In the genomic region with DNA sequence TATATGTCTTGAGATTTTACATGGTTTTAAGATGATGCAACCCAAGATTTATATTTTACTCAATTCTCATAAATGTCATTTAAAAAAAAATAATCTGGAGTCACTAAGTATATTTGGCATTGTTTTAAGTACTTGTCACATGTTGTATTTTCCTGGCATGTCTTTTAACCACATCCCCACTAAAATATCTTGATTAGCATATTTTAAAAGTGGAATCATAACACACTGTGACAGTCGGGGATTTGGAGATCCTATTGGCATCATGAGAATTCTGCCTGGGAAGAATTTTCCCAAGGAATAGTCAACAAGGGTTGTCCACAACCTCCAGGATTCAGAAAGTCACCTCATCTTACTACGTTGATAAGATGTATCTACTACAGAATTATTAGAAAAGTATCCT, we compare ENCODE assay signal across 29 mouse cellular contexts.
DNase-seq lines count a peak whose midpoint lies in the region; ATAC-seq and TF ChIP-seq lines count a peak whose summit lies in the region.
"Had no signal": no experiment of that assay in that cellular context is flagged by ENCODE, and none has a peak within 500 bp of the region (broad histone marks: within the 10 kb centered on the region; RNA-seq: fewer than 3 reads in every experiment).

No protein-coding gene starts in this region.

- H3K4me2 ChIP-seq in embryonic facial prominence, embryonic 14.5 days (ENCODE audit: low read depth, low read length): no peak overlapping the region
- no peak overlapping the region for H3K4me2 ChIP-seq in myocyte (ENCODE audit: low read depth)
- H3K4me2 ChIP-seq: embryonic facial prominence, embryonic 12.5 days; embryonic facial prominence, embryonic 15.5 days; forebrain, embryonic 13.5 days; forebrain, embryonic 15.5 days had no signal

- 64% methylated on average over 2 of the region's 2 CpGs for WGBS in embryonic facial prominence, embryonic 14.5 days
- 92% methylated on average over 2 of the region's 2 CpGs for WGBS in embryonic facial prominence, embryonic 10.5 days

- H3K4me3 ChIP-seq in embryonic facial prominence, embryonic 14.5 days (ENCODE audit: low read depth, low read length): no peak overlapping the region
- no peak overlapping the region for H3K4me3 ChIP-seq in embryonic facial prominence, embryonic 10.5 days
- no peak overlapping the region for H3K4me3 ChIP-seq in embryonic fibroblast, embryonic 13.5 days (ENCODE audit: insufficient read depth, low read length)
- no peak overlapping the region for H3K4me3 ChIP-seq in myocyte
- H3K4me3 ChIP-seq: embryonic facial prominence, embryonic 12.5 days; embryonic facial prominence, embryonic 15.5 days; forebrain, embryonic 10.5 days; forebrain, embryonic 13.5 days; forebrain, embryonic 15.5 days had no signal

- no peaks in the 10 kb centered on the region for H3K36me3 ChIP-seq in embryonic facial prominence, embryonic 14.5 days (ENCODE audit: control insufficient read depth, insufficient read depth, low read length)
- no peaks in the 10 kb centered on the region for H3K36me3 ChIP-seq in embryonic facial prominence, embryonic 10.5 days (replicated peaks)
- H3K36me3 ChIP-seq in myocyte (ENCODE audit: control insufficient read depth, insufficient read depth): no peaks in the 10 kb centered on the region
- H3K36me3 ChIP-seq: embryonic facial prominence, embryonic 12.5 days; embryonic facial prominence, embryonic 15.5 days; forebrain, embryonic 10.5 days; forebrain, embryonic 15.5 days; G1E had no signal

- H3K9ac ChIP-seq in embryonic facial prominence, embryonic 14.5 days (ENCODE audit: low read depth, low read length): no peak overlapping the region
- H3K9ac ChIP-seq: embryonic facial prominence, embryonic 12.5 days; embryonic facial prominence, embryonic 15.5 days; forebrain, embryonic 13.5 days; forebrain, embryonic 15.5 days; forebrain, postnatal 0 days had no signal

- TF ChIP-seq POLR2A in embryonic fibroblast, embryonic 13.5 days (IDR thresholded peaks at IDR 0.05; ENCODE audit: low read depth, low read length): no peak
- TF ChIP-seq POLR2A in myocyte (IDR thresholded peaks at IDR 0.05; ENCODE audit: insufficient read length, low read depth): no peak

- no peak overlapping the region for H3ac ChIP-seq in myocyte (ENCODE audit: control insufficient read depth, insufficient read length)

- H3K27ac ChIP-seq in embryonic facial prominence, embryonic 14.5 days (replicated peaks; ENCODE audit: low read depth, low read length): no peak overlapping the region
- no peak overlapping the region for H3K27ac ChIP-seq in embryonic facial prominence, embryonic 10.5 days (replicated peaks)
- H3K27ac ChIP-seq in embryonic fibroblast, embryonic 13.5 days (ENCODE audit: insufficient read depth, low read length): peak overlapping the region; percentile 65; the same call in 1 of the 2 replicates
- H3K27ac ChIP-seq: embryonic facial prominence, embryonic 12.5 days; embryonic facial prominence, embryonic 15.5 days; forebrain, embryonic 10.5 days; forebrain, embryonic 13.5 days; forebrain, embryonic 15.5 days had no signal

- no peaks in the 10 kb centered on the region for H3K79me2 ChIP-seq in myocyte (ENCODE audit: control insufficient read depth, insufficient read depth)

- no peak for TF ChIP-seq CTCF in embryonic fibroblast, embryonic 13.5 days (IDR thresholded peaks at IDR 0.05; ENCODE audit: borderline replicate concordance, insufficient read depth, low read length)

- DNase-seq in embryonic facial prominence, embryonic 14.5 days (ENCODE audit: low spot score): peak; percentile 51
- DNase-seq in embryonic facial prominence, embryonic 10.5 days (ENCODE audit: low spot score): no peak
- DNase-seq in Muller cell, postnatal 12 days (ENCODE audit: inconsistent ontology term): peak; percentile 29
- no peak for DNase-seq in kidney, adult 9 months
- DNase-seq in gastrocnemius, adult 18-20 months (ENCODE audit: low spot score): no peak
- DNase-seq in urinary bladder, postnatal 4 days (ENCODE audit: low spot score in 2 of 2): no peak
- DNase-seq: adrenal gland, adult 8-10 months; adrenal gland, postnatal 14 days; adrenal gland, postnatal 36 days; B cell, adult 2 months; cerebellum, adult 11-12 months; cerebellum, adult 2 months; cerebellum, adult 9-11 months; cerebellum, postnatal 14 days; cerebellum, postnatal 36 days; embryo, embryonic 11 days; forebrain, postnatal 0 days had no signal

- no peaks in the 10 kb centered on the region for H3K9me3 ChIP-seq in embryonic facial prominence, embryonic 14.5 days (ENCODE audit: control insufficient read depth, low read length)
- no peaks in the 10 kb centered on the region for H3K9me3 ChIP-seq in embryonic facial prominence, embryonic 10.5 days
- H3K9me3 ChIP-seq: embryonic facial prominence, embryonic 12.5 days; embryonic facial prominence, embryonic 15.5 days; forebrain, embryonic 10.5 days; forebrain, embryonic 13.5 days; forebrain, embryonic 15.5 days; G1E had no signal

- H3K4me1 ChIP-seq in embryonic facial prominence, embryonic 14.5 days (ENCODE audit: control insufficient read depth, insufficient read depth, low read length): no peaks in the 10 kb centered on the region
- H3K4me1 ChIP-seq in embryonic facial prominence, embryonic 10.5 days: no peaks in the 10 kb centered on the region
- peaks cover 9% of the 10 kb centered on the region; the same call in 1 of the 2 replicates for H3K4me1 ChIP-seq in embryonic fibroblast, embryonic 13.5 days (ENCODE audit: control insufficient read depth, insufficient read depth, low read length)
- H3K4me1 ChIP-seq: embryonic facial prominence, embryonic 12.5 days; embryonic facial prominence, embryonic 15.5 days; forebrain, embryonic 15.5 days had no signal

- ATAC-seq in embryonic facial prominence, embryonic 14.5 days (ENCODE audit: low read depth): no peak
- ATAC-seq: activated CD4-positive, CD25-positive, alpha-beta regulatory T cell, adult 4 months; CD4-positive, CD25-positive, alpha-beta regulatory T cell, adult 4 months; forebrain, embryonic 13.5 days; forebrain, embryonic 15.5 days; forebrain, postnatal 0 days; Patski had no signal

- no peaks in the 10 kb centered on the region for H3K27me3 ChIP-seq in embryonic facial prominence, embryonic 14.5 days (replicated peaks; ENCODE audit: control insufficient read depth, insufficient read depth, low read length)
- H3K27me3 ChIP-seq in embryonic facial prominence, embryonic 10.5 days (replicated peaks; ENCODE audit: low read depth, poor library complexity, severe bottlenecking): no peaks in the 10 kb centered on the region
- H3K27me3 ChIP-seq in myocyte (ENCODE audit: control insufficient read depth, insufficient read depth, insufficient read length): no peaks in the 10 kb centered on the region
- H3K27me3 ChIP-seq: CH12.LX; embryonic facial prominence, embryonic 12.5 days; embryonic facial prominence, embryonic 15.5 days; forebrain, embryonic 13.5 days; forebrain, embryonic 15.5 days; Patski had no signal

TF ChIP-seq in myocyte, 11 proteins besides CTCF, POLR2A, EP300 and RAD21:
- TF ChIP-seq USF1 (IDR thresholded peaks at IDR 0.05; ENCODE audit: low read depth) (peak; percentile 42), MYOG (IDR thresholded peaks at IDR 0.05; ENCODE audit: control insufficient read depth in 1 of 3, insufficient read depth in 1 of 3, insufficient read length in 2 of 3, low read depth in 2 of 3) (no peak), POLR2AphosphoS2 (IDR thresholded peaks at IDR 0.05; ENCODE audit: insufficient read length, low read depth) (no peak), MAX (IDR thresholded peaks at IDR 0.05; ENCODE audit: low read depth) (no peak), SRF (IDR thresholded peaks at IDR 0.05; ENCODE audit: control insufficient read depth, insufficient read length, low read depth) (no peak), REST (IDR thresholded peaks at IDR 0.05; ENCODE audit: insufficient read depth, insufficient read length) (no peak), E2F4 (IDR thresholded peaks at IDR 0.05; ENCODE audit: insufficient read depth) (no peak), CEBPB (IDR thresholded peaks at IDR 0.05; ENCODE audit: insufficient read depth, poor library complexity, severe bottlenecking) (no peak), TCF12 (IDR thresholded peaks at IDR 0.05; ENCODE audit: insufficient read depth, poor library complexity, severe bottlenecking) (no peak)

Comparison
In these comparisons a context has a peak if more than half of its experiments do, and no peak if none do; other contexts are left out.
1. DNase-seq: peak in embryonic facial prominence, embryonic 14.5 days (single experiment) and Muller cell, postnatal 12 days (single experiment); none in embryonic facial prominence, embryonic 10.5 days (single experiment), kidney, adult 9 months (single experiment), gastrocnemius, adult 18-20 months (single experiment) and urinary bladder, postnatal 4 days (0 of 2).